Mouse (Mus musculus) urinary bladder, postnatal 25 days (tissue): ENCODE measurements around the gene Ddx50.
A peak's percentile ranks its signal among the peaks of the same experiment; 100 is the strongest.
"Not testable (repeated sequence)": the region's sequence is repeated elsewhere in the genome, so short reads cannot be mapped to it uniquely, and the experiment has no call there.

Source experiments
- DNase-seq: peaks from one replicate; pipeline ENCODE4 v3.0.0; 2022; ENCODE audit warnings: low spot score

The Ddx50 gene

GRCm38 (mm10) chr10:62601053-62601791, 49.8 kb downstream of the Ddx50 start:
- no peak for DNase-seq

GRCm38 (mm10) chr10:62600056-62600455, 51.0 kb downstream of the Ddx50 start:
- no peak for DNase-seq

DNA sequence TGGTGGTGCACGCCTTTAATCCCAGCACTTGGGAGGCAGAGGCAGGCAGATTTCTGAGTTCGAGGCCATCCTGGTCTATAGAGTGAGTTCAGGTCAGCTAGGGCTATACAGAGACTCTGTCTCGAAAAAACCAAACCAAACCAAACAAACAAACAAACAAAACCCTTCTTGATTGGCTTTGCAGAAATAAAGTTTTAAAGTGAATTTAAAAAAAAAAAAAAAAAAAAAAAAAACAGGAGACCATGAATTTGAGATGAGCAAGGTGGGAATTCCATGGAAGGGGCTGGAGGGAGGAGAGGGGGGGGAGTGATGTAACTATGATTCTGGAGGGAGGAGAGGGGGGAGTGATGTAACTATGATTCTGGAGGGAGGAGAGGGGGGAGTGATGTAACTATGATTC, 51.7 kb downstream of the Ddx50 start:
- DNase-seq = not testable (repeated sequence)

GRCm38 (mm10) chr10:62592496-62592895, 58.5 kb downstream of the Ddx50 start:
- DNase-seq = no peak

- DNase-seq = peak; percentile 80
These were observed 60.8 kb downstream of the Ddx50 start for GRCm38 (mm10) chr10:62590200-62590599.

DNA sequence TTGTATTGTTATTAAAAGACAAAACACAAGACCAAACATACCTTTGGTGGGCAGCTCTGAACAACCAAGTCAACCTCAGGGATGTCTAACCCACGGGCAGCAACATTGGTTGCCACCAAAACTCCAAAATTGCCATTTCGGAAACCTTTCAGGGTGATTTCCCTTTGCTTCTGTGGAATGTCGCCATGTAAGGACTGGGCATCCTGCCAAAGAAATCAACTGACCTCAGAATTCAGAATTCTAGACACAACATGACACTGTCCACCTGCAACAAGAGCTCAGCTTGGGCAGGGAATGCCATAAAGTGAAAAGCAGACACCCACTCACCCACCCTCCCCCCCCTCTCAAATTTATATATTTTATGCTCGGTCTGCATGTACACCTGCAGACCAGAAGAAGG, 62.4 kb downstream of the Ddx50 start:
- DNase-seq = no peak

DNA sequence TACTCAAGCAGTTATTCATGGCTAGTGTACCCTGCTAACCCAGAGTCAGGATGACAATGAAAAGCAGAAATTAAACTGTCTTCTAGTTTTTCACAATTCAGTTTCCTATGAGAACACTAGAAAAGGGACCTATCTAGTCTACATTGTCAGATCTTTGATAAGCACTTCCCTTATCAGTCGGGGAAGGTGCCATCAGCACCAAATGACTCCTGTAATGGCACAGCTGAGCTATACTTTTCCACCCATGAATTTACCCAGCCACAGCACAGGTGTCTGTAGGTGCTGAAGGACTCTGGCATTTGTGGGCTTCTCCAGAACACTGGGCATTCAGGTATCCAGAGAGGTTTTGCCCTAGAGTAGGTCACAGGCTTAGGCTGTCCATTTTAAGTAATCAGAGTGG, 67.8 kb downstream of the Ddx50 start:
- no peak for DNase-seq

- DNase-seq = no peak
These were observed 68.3 kb downstream of the Ddx50 start for GRCm38 (mm10) chr10:62582701-62583100.

DNA sequence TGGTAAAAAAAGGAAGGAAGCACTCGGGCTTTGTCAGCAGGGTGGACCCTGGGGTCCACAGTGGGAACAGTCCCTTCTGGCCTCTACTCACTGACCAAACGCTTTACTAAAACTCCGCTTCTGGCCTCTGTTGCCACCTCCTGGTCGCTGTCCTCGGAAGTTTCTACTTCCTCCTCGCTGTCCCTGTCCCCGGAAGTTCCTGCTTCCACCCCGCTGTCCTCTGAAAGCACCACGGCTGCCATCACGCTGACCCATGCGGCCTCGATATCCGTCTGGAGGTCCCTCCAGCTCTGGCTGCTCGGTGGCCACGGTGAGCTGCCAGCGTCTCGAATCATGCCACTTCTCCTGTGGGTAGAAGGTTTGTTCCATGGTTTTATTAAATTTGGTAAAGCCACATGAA, 68.8 kb downstream of the Ddx50 start:
- no peak for DNase-seq

- DNase-seq = not testable (repeated sequence)
These were observed 71.9 kb downstream of the Ddx50 start for GRCm38 (mm10) chr10:62579129-62579528.

- DNase-seq = peak; percentile 94
These were observed 72.5 kb downstream of the Ddx50 start, which contains the start of gene Kif1bp for GRCm38 (mm10) chr10:62578338-62579100. Kif1bp (minus strand) TSS chr10:62578457.

DNA sequence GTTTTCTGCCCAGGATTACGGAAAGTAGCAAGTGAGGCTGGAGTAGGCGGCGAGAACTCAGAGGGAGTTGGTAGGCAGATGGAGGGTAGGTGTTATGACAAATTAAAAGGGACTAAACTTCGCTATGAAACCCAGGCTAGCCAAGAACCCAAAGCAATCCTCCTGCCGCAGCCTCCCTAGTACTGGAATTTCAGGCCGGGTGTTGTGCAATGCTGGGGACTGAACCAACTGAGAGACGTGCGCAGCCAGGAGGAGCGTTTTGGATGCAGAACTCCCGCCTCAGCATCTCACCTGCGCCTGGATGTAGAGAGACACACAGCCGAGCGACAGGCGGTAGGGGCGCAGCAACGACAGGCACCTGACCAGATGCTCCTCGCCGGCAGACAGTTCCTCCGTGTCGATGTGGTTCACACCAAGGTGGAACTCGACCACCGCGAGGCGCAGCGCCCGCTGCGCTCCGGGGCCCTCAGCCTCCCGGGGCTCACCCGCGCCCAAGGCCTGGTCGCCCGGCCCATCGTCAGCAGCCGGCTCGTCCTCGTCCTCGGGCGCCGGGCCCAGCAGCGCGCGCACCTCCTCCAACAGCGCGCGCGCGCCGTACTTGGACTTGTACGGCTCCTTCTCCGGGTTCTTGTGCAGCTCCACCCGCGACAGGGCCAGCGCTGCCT, 73.2 kb downstream of the Ddx50 start:
- no peak for DNase-seq

GRCm38 (mm10) chr10:62575001-62575400, 76.0 kb downstream of the Ddx50 start:
- DNase-seq = no peak

GRCm38 (mm10) chr10:62570126-62570871, 80.7 kb downstream of the Ddx50 start:
- DNase-seq = no peak

DNA sequence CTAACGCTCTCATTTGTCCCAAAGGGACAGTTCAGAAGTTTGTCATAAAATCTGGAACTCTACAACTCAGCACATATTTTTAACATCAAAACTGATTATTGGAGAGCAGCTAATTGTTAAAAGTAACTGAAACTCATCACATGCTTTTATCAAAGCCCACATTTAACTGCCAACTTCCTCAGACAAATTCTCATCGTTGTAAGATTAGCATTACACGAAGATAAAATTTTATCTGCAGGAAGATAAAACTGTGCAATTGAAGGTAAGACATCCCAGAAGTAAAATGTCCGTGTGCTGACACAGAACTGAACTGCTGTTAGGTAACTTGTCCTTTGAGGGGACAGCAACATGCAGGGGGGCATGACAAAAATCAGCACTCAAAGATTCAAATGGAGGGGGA, 82.2 kb downstream of the Ddx50 start:
- DNase-seq = no peak
